Mouse (Mus musculus) c-Kit-positive CD71-positive TER-119-negative erythroid progenitor cells, embryonic 14.5 days (primary cell): ENCODE measurements around the gene Muc1.

ENCODE experiments used
- DNase-seq: peaks from one replicate; pipeline ENCODE4 v3.0.0-alpha.2; 2013; ENCODE audit warnings: low read depth

Muc1 gene

GRCm38 (mm10) chr3:89228836-89229235 lies at the start of gene Muc1:
Gene Muc1, plus strand, starts transcription at chr3:89229057.
- no peak for DNase-seq

GRCm38 (mm10) chr3:89181749-89182500 lies 46.9 kb upstream of the Muc1 start:
- DNase-seq, result no peak

GRCm38 (mm10) chr3:89182531-89183057 lies 46.3 kb upstream of the Muc1 start:
- DNase-seq, result no peak

GRCm38 (mm10) chr3:89183058-89183958 lies 45.5 kb upstream of the Muc1 start, which contains the start of gene Fam189b:
Gene Fam189b, plus strand, starts transcription at chr3:89183143.
- no peak for DNase-seq

GRCm38 (mm10) chr3:89183959-89184315 lies 44.9 kb upstream of the Muc1 start:
- no peak for DNase-seq

- no peak for DNase-seq
These were observed 41.7 kb upstream of the Muc1 start for GRCm38 (mm10) chr3:89187197-89187596.

GRCm38 (mm10) chr3:89187690-89188477 lies 41.0 kb upstream of the Muc1 start:
- no peak for DNase-seq

- DNase-seq, result no peak
These were observed 40.4 kb upstream of the Muc1 start for GRCm38 (mm10) chr3:89188478-89188875.

- no peak for DNase-seq
These were observed 38.4 kb upstream of the Muc1 start for GRCm38 (mm10) chr3:89190436-89190835.

GRCm38 (mm10) chr3:89193351-89193750 lies 35.5 kb upstream of the Muc1 start:
- no peak for DNase-seq

- DNase-seq, result no peak
These were observed 35.0 kb upstream of the Muc1 start for GRCm38 (mm10) chr3:89193853-89194252.

- peak; percentile 82 for DNase-seq
These were observed 32.6 kb upstream of the Muc1 start for GRCm38 (mm10) chr3:89195979-89196877.

- no peak for DNase-seq
These were observed 29.0 kb upstream of the Muc1 start for GRCm38 (mm10) chr3:89199839-89200238.

- DNase-seq, result peak; percentile 94
These were observed 26.4 kb upstream of the Muc1 start, which contains the start of gene Gba for GRCm38 (mm10) chr3:89202253-89203141. Gene Gba, plus strand, starts transcription at chr3:89202928.

GRCm38 (mm10) chr3:89203142-89203514 lies 25.7 kb upstream of the Muc1 start:
- no peak for DNase-seq

GRCm38 (mm10) chr3:89206079-89206478 lies 22.8 kb upstream of the Muc1 start:
- DNase-seq, result no peak

- DNase-seq, result no peak
These were observed 22.2 kb upstream of the Muc1 start for GRCm38 (mm10) chr3:89206695-89207094.

- DNase-seq, result no peak
These were observed 20.7 kb upstream of the Muc1 start for GRCm38 (mm10) chr3:89208075-89208657.

GRCm38 (mm10) chr3:89208736-89209135 lies 20.1 kb upstream of the Muc1 start:
- no peak for DNase-seq

GRCm38 (mm10) chr3:89209731-89210130 lies 19.1 kb upstream of the Muc1 start:
- DNase-seq, result no peak
